Mouse (Mus musculus): Measurements from ENCODE around the gene Mtus2.
"Not testable (repeated sequence)": the region's sequence is repeated elsewhere in the genome, so short reads cannot be mapped to it uniquely, and the experiment has no call there.

The Mtus2 gene

GRCm38 (mm10) chr5:147956821-147957564 lies at the start of gene Mtus2:
Gene Mtus2 (plus strand): TSS chr5:147957320.
- peak; percentile 38 to 61 for DNase-seq (ENCODE audit: low spot score in 2 of 2)

GRCm38 (mm10) chr5:147907851-147908250 lies 49.3 kb upstream of the Mtus2 start:
- DNase-seq (ENCODE audit: low spot score in 2 of 2), result no peak

- DNase-seq (ENCODE audit: low spot score in 2 of 2), result no peak
Measured at GRCm38 (mm10) chr5:147910807-147911509, 46.2 kb upstream of the Mtus2 start.

GRCm38 (mm10) chr5:147911744-147912143 lies 45.4 kb upstream of the Mtus2 start:
- no peak for DNase-seq (ENCODE audit: low spot score in 2 of 2)

- no peak for DNase-seq (ENCODE audit: low spot score in 2 of 2)
Measured at GRCm38 (mm10) chr5:147913241-147913842, 43.8 kb upstream of the Mtus2 start.

GRCm38 (mm10) chr5:147915038-147915566 lies 42.0 kb upstream of the Mtus2 start:
- no peak for DNase-seq (ENCODE audit: low spot score in 2 of 2)

- no peak for DNase-seq (ENCODE audit: low spot score in 2 of 2)
Measured at GRCm38 (mm10) chr5:147916171-147916570, 40.9 kb upstream of the Mtus2 start.

GRCm38 (mm10) chr5:147918044-147918846 lies 38.9 kb upstream of the Mtus2 start:
- DNase-seq (ENCODE audit: low spot score in 2 of 2), result no peak

- no peak for DNase-seq (ENCODE audit: low spot score in 2 of 2)
Measured at GRCm38 (mm10) chr5:147924621-147925020, 32.5 kb upstream of the Mtus2 start.

- DNase-seq (ENCODE audit: low spot score in 2 of 2), result no peak
Measured at GRCm38 (mm10) chr5:147925935-147926604, 31.1 kb upstream of the Mtus2 start.

- no peak for DNase-seq (ENCODE audit: low spot score in 2 of 2)
Measured at GRCm38 (mm10) chr5:147928668-147929497, 28.2 kb upstream of the Mtus2 start.

GRCm38 (mm10) chr5:147935096-147935495 lies 22.0 kb upstream of the Mtus2 start:
- no peak for DNase-seq (ENCODE audit: low spot score in 2 of 2)

GRCm38 (mm10) chr5:147939226-147939625 lies 17.9 kb upstream of the Mtus2 start:
- DNase-seq (ENCODE audit: low spot score in 2 of 2), result no peak

GRCm38 (mm10) chr5:147945000-147945666 lies 12.0 kb upstream of the Mtus2 start:
- no peak for DNase-seq (ENCODE audit: low spot score in 2 of 2)

GRCm38 (mm10) chr5:147949881-147950280 lies 7.2 kb upstream of the Mtus2 start:
- DNase-seq (ENCODE audit: low spot score in 2 of 2), result no peak

- DNase-seq (ENCODE audit: low spot score in 2 of 2), result no peak
Measured at GRCm38 (mm10) chr5:147951751-147952150, 5.4 kb upstream of the Mtus2 start.

- not testable (repeated sequence) for DNase-seq (ENCODE audit: low spot score in 2 of 2)
Measured at GRCm38 (mm10) chr5:147953181-147953580, 3.9 kb upstream of the Mtus2 start.

GRCm38 (mm10) chr5:147955671-147956070 lies 1.4 kb upstream of the Mtus2 start:
- DNase-seq (ENCODE audit: low spot score in 2 of 2), result no peak

- DNase-seq (ENCODE audit: low spot score in 2 of 2), result no peak
Measured at GRCm38 (mm10) chr5:147956421-147956820, 699 bp upstream of the Mtus2 start.

Measured in spleen, postnatal 14 days (tissue).